Mouse (Mus musculus) gastrocnemius, adult 8-10 months (tissue): ENCODE measurements around the gene Kif6. TPM values are rescaled to one million over a fixed set of nuclear protein-coding genes. Genes with fewer than 3 reads are reported as not detected.

ENCODE experiments used
- DNase-seq, 2 experiments: peaks; one replicate each; pipeline ENCODE4 v3.0.0; 2022; ENCODE audit warnings: low spot score in 2 of 2
- total RNA-seq, 4 experiments: library from RNA; stranded (reverse); gene quantifications; 2 replicates each; pipeline ENCODE4 v1.2.4; 2022

Kif6 gene
- total RNA-seq, 4 experiments from 2014 or later = 0.11 TPM; not detected in 3

- DNase-seq = no peak
These were observed 46.7 kb downstream of the Kif6 start for GRCm38 (mm10) chr17:49661626-49662025.

DNA sequence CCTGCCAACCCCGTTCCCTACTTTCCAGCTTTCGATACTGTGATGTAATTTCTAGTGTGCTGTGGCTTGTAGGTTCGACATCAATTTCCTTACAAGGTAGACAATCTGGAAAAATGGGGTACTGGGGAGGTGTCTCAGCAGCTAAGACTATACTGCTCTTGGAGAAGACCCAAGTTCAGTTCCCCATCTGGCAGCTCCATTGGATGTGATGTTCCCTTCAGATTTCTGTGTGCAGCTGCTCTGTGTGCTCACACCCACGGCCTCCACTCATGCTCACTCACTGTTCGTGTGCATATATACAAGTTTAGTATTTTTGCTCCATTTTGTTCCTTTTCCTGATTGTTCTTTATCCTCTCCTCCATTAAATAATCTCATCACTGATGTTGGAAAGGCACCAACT lies 51.8 kb downstream of the Kif6 start:
- no peak for DNase-seq

GRCm38 (mm10) chr17:49668296-49668695 lies 53.4 kb downstream of the Kif6 start:
- DNase-seq = no peak

- no peak for DNase-seq
These were observed 57.0 kb downstream of the Kif6 start for GRCm38 (mm10) chr17:49671921-49672339.

DNA sequence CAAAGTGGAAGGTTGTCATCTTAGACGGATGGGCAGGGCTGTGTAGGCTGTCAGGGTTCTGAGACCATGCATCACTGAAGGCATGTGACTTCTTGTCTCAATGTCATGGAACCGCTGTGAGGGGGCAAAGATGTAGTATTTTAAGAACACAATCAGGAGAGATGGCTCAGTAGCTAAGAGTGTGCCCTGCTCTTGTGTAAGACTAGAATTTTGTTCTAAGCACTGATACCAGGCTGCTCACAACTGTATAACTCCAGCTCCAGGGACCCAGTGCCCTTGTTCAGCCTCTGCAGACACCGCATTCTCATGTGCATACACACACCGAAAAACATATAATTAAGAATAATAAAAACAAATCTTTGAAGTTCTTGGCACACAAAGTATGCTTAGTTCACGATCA lies 57.5 kb downstream of the Kif6 start:
- no peak for DNase-seq

- no peak for DNase-seq
These were observed 60.7 kb downstream of the Kif6 start for GRCm38 (mm10) chr17:49675629-49676028.

- no peak for DNase-seq
These were observed 66.5 kb downstream of the Kif6 start for GRCm38 (mm10) chr17:49681410-49681809.

DNA sequence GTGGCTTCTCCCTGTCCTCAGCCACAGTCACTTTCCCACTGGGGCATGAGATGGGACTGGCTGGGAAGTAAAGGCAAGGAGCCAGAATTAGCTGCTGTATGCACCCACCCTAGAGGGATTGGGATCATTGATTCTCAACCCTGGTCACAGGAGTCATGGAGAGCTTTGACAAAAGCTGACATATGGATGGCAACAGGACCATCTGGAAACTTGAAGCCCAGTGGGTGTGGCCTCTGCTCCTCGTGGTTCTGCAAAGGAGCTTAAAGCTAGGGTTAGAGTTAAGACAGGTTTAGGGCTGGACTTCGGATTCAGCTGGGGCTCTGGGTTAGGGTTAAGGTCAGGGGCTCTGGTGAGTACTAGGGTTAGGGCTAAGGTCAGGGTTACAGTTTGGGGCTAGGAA lies 69.2 kb downstream of the Kif6 start:
- DNase-seq = no peak

GRCm38 (mm10) chr17:49690607-49691454 lies 75.9 kb downstream of the Kif6 start:
- no peak for DNase-seq

- DNase-seq = no peak
These were observed 76.5 kb downstream of the Kif6 start for GRCm38 (mm10) chr17:49691455-49691805.

DNA sequence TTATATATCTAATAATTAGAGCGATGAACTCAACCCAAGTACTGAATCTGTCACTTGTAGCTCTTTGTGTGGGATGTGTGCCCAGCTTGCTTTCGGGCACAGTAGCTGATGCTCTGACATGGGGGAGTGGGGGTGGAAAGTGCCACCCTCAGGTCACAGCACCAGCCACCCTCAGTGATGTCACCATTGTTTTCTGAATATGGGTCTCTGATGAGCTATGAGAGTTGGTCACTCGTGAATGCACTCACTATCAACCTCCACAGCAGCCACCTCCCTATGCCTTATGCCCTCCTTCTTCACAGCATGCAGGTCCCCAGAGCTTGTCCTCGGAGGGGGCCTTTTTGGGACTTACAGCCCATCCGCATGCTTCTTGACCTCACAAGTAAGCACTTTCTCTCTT lies 78.3 kb downstream of the Kif6 start:
- DNase-seq = no peak

GRCm38 (mm10) chr17:49697220-49697619 lies 82.3 kb downstream of the Kif6 start:
- no peak for DNase-seq

- no peak for DNase-seq
These were observed 88.7 kb downstream of the Kif6 start for GRCm38 (mm10) chr17:49703492-49704249.

- DNase-seq = no peak
These were observed 94.3 kb downstream of the Kif6 start for GRCm38 (mm10) chr17:49709192-49709591.

DNA sequence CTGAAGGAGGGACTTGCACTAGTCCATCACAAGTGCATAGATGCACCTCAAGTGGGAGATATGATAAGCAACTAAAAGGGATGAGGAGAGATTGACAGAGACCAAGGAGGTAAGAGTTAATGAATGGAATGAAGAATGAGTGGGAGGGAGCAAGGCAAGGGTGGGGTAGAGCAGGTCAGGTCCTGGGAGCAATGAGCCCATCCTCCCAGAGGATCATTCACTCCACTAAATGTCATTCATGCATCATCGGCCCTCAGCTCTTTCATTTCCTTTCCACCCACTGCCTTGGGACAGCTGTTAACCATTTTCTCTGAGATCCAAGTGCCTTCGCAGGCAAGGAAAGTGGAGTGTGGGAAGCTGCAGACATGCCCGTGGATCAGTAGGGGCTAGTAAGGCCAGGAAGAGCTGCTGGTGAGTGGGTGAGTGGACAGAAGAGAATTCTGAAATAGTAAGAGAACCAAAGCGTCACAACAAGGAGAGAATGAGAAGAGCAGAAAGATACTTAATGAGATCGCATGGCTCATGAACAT lies 95.2 kb downstream of the Kif6 start:
- no peak for DNase-seq

DNA sequence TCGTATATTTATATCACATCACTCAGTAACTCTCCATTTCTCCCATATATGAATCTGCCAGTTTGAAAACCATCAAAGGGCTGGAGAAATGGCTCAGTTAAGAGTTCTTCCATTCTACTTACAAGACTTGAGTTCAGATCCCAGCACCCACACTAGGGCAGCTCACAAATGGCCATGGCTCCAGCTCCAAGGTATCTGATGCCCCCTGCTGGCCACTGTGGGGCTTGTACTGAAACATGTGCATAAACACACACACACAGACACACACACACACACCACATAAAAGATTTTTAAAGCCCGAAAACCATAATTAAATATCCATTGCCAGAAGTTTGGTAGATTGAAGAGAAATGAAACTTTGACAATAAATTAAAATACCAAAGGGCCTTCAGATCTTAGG lies 111.3 kb downstream of the Kif6 start:
- no peak for DNase-seq

DNA sequence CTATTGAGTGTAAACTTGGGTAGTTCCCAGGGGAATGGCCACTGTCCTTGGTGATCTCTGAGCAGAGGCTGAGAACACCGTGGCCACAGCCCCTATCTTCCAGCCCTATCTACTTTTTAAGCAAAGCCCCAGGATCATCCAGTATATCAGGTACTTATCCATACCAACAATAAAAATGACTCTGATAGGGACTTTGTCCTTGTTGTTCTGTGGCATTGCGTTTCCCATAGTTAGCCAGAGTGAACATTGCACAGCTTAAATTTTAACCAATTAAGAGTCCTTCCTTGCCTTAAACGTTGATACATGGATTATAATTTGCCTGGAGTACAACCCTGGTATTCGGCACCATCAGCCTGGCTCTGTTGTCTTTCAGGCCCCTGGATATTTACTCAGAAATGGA lies 112.0 kb downstream of the Kif6 start:
- DNase-seq = no peak

DNA sequence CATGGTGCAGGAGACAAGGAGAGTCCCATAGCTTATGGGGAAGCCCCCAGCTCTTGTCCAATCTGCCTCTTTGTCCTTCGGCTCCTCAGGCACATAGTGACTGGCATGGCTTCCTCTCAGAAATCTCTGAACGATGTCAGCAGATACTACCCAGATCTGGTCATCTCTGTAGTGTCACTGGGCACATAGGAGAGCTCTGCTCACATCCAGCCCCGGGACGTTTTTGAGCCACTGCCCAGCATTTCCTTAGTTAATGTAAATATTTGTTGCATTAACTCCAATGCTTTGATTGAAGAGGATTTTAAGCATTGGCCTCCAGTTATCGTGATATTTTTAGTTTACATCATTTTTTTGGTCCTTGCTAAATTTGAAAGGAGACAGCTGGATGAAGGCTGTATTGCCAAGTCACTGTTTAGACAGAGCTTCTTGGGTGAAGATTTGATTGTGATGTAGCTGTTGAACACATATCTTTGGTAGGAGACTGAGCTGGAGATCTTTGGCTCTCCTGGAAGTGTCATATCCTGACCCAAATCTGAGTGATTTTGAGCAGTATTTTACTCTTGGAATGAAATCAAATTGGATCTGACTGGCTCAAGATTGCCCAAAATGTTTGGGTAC lies 112.6 kb downstream of the Kif6 start:
- DNase-seq = no peak

DNA sequence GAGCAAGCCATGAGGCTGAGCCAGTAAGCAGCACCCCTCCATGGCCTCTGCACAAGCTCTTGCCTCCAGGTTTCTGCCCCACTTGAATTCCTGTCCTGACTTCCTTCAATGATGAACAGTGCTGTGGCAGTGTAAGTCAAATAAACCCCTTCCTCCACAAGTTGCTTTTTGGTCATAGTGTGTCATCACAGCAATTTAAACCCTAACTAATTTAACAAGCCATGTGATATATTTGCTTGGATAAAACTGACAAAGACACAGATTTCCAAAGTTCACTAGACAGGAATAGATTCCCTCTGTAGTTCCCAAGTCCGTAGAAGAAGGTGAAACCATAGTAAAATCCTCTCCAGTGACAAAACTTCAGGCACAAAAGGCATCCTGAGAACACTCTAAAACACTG lies 114.9 kb downstream of the Kif6 start:
- no peak for DNase-seq

DNA sequence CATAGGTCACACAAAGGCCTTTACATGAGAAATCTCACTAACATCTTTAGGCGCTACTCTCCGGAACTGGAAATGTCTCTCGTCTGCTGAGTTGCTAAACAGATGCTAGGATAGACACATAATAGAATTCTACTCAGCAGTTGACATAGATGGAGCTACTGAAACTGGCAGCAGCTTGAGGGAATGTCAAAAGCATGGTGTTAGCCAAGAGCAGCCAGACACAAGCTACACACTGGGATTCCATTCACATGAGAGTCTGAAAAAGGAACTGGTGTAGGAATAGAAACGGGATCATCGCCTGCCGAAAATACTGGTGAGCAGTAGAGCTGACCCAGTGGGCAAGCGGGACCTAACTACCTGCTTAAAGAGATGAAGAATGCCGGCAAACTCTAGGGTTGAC lies 117.8 kb downstream of the Kif6 start:
- DNase-seq = no peak

DNA sequence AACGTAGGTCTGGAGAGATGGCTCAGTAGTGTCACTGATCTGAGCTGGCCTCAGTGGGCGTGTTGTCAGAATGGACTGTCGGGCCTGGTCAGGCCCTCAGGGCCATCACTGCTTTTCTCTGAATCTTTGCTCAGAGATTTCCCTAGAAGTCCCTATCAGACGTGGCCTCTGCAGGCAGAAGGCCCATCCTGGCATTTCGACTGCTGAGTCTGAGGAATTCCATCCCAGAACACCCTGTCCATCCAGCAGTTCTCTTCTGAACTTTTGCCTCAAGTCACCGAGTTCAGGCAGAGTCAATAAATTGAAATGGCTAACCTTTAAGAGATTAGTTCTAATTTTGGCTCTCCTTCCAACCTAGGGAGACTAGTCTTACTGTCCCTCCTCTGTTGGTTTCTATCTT lies 119.1 kb downstream of the Kif6 start:
- peak in 1 of 2 experiments; percentile 30 for DNase-seq

DNA sequence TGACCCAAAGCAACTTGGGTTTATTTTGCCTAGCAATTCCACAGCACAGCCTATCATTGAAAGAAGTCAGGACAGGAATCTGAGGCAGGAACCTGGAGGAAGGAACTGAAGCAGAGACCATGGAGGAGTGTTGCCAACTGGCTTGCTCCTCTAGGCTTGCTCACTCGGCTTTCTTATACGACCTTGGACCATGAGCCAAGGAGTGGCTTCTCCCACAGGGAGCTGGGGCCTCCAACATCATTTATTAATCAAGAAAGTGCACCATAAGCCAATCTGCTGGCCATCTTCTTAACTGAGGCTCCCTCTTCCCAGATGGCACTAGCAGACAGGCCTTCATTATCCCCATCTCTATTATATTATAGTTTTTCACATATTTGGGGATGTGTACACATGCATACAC lies 119.8 kb downstream of the Kif6 start:
- no peak for DNase-seq
